Mouse (Mus musculus) right cerebral cortex, postnatal 4 days (tissue): ENCODE results near the gene Papss2.

ENCODE experiments used
- DNase-seq: peaks from one replicate; pipeline ENCODE4 v3.0.0-alpha.2; 2022

Gene Papss2

DNA sequence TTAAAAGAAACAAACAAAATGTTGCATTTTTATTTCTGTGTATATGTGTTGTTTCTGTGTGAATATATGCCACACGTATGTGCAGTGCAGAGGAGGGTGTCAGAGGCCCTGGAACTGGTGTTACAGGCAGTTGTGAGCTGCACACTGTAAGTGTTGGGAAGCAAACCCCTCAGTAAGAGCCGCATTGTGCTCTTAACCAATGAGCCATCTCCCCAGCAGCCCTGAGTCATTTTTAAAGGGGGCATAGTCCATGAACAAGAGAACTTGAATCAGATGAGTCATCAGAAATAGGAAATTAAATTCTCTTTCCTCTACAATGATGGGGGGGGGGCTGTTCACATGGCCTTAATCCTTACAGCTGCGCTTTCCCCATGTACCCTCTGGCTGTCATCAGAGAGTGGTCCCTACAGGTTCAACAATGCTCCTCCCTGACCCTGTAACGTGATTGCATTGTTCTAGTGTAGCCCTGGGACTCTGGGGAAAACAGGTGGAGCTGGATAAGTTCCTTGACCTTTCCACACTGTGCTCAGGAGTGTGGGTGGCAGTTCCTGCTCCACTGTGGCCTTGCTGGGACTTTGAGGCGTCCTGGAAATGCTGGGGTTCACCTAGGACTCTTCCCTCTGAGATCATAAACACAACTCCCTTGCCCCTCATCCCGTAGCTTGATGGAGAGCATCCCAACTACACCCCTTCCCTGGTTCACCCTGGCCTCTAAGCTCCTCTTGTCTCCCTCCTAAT is 5.6 kb downstream of the Papss2 start:
- no peak for DNase-seq

DNA sequence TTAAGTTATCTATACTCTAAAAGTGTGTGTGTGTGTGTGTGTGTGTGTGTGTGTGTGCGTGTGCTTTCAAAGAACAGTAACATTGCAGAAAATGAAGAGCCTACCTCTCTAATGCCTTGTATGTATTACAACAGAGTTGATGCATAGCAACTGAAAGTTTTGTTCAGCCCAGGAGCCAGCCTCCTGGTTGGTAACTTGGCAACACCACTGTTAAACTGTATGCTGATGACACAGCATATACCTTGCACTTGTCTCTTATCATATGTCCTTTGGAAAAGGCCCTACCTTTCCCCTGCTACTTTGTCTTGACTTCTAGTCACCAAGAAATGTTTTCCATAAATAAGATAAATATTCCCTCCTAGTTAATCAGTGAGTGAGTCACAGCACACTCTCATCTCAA is 7.9 kb downstream of the Papss2 start:
- no peak for DNase-seq

DNA sequence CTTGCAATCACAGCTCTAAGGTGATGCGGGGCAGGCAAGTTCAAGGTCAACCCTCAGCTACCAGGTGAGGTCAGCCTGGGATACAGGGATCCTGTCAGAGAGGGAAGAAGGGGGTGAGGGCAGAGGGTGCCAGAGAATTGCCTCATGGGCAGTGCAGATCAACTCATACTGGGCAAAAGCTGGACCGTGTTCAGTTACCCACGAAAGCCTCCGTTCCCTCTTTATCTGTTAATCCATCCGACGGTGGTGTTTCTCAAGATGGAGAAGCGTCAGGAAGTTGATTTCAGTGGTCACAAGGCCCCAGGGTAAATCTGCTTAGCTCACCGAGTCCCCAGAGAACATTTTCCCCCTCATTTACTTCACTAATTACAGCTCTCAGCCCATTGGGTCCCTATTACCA is 8.5 kb downstream of the Papss2 start:
- DNase-seq: no peak

GRCm38 (mm10) chr19:32604563-32605252 is 9.1 kb downstream of the Papss2 start:
- DNase-seq: no peak

DNA sequence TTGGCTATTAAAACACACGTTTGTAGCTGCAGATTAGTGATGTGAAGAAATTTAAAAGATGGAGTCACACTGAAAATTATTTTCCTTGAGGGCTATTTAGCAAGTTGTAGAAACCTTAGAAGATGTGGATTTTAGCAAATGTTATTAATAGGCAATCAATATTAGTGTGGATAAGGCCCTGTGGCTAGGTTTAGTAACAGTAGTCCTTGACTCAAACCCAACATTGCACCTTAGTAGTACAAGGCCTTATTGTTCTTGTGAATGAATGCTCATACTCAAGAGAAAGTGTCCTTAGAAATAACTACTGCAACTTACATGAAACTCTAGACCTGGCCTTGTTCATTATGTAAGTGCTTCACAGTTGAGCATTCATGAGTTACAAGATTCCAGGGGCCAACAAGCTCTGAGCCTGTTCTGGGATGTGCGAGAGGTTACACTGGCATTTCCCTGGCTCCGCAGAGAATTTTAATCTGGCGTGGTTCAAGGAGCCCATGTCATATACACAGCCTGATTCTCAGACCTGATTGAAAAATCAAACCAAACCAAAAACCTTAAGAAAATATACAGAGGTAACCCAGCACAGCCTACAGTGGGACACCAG is 10.7 kb downstream of the Papss2 start:
- no peak for DNase-seq

DNA sequence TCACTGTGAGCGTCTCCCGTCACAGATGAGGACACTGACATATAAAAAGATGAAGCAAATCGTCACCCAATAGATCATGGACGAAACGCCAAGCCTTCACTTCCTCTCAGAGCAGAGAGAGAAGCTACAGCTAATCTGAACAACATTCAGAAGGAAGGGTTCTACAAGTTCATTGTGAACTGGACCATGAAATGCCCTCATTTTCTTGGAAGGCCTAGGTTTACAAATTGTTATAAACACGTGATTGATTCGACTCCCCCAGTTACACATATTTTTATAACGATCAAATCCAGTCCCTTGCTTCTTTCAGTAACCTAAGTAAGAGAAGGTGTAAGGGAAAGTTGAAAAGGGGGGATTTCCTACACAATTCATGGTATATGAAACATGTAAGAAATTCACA is 11.4 kb downstream of the Papss2 start:
- DNase-seq: no peak

DNA sequence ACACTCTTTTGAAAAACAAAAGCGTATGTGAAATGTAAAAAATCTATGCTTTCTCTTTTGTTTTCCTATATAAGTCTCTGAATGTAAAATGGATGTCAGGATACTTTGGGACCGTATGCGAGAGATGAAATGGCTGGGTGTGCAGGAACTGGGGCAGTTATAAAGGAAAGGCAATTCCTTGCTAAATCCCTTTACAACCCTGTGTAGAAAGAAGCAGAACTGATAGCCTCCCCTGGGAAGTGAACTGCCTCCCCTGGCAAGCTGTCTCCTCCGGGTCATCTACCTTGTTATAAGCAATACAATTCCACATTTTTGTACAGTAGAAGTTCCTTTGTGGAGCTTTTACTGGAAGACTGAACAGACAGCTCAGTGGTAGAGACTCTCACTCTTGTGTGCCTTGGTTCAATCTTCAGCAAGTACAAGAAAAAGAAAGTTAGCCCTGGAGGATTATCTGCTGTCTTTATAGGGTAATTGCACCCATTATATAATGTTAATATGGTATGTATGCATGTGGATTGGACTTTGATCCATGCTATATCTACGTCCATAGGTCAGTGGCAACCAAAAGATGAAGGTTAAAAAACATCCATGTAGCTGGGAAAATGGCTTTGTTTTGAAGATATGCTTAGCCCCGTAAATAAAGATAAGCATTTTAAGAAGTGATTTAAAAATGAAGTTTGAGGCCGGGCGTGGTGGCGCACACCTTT is 15.9 kb downstream of the Papss2 start:
- DNase-seq: no peak

GRCm38 (mm10) chr19:32614046-32614771 is 18.6 kb downstream of the Papss2 start:
- no peak for DNase-seq

DNA sequence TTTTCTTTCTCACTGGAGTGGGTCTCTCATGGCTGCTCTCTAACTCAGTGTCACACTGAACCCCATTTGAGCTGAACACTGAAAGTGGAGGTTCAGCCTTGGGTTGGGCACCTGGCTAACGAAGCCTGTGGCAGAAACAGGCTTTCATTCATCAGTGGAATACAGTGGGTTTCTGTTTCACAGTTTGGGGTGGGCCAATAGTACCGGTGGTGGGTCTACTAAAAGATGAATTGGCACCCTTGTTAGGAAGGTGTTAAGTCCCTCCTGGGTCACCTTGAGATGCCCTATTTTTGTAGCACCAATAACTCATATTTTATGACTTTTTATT is 19.1 kb downstream of the Papss2 start:
- no peak for DNase-seq

GRCm38 (mm10) chr19:32616646-32617045 is 21.1 kb downstream of the Papss2 start:
- no peak for DNase-seq

- DNase-seq: no peak
Measured at GRCm38 (mm10) chr19:32619739-32620138, 24.1 kb downstream of the Papss2 start.

- no peak for DNase-seq
Measured at GRCm38 (mm10) chr19:32620859-32621445, 25.4 kb downstream of the Papss2 start.

DNA sequence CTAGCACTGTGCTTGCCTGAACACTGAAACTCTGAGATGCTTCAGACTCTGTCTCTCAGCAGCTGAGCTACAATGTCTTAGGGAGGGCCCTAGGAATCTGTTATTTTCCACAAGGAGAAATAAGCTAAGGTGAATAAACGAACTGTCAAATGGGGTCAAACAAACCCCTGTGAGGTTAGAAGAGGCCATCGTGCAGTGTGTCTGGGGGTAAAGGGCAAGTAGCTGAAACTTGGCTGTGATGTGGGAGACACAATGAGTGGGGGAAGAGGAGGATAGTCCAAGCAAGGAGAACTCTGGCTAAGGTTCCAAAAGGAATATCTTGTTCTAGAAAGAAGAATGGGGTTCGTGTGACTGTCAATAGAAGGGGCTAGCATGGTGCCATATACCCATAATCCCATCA is 26.6 kb downstream of the Papss2 start:
- DNase-seq: no peak

DNA sequence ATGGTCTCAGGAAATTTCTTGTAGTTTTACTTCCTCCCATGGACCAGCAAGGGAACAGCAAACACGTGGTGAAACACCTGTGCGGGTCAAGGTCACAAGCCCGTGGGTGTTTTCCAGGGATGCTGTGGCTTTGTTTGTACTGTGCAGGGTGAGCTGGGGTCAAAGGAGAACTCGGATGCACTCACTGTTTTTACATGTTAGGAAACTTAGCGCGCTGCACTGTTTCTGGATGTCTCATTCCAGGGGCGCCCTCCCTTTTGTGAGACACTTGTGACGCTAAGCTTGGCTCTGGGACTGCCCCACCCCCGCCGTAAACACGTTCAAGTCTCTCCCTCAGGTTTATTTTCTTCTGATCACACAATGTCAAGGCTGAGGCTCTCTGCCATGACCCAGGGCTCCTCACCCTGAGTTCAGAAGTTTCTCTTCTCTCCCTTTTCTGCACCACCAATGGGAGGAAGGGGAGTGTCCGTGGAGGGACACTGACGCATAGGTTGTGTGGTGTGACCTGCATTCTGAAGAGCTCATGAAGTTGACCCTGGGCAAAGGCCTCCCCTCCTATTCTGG is 31.3 kb downstream of the Papss2 start:
- no peak for DNase-seq

DNA sequence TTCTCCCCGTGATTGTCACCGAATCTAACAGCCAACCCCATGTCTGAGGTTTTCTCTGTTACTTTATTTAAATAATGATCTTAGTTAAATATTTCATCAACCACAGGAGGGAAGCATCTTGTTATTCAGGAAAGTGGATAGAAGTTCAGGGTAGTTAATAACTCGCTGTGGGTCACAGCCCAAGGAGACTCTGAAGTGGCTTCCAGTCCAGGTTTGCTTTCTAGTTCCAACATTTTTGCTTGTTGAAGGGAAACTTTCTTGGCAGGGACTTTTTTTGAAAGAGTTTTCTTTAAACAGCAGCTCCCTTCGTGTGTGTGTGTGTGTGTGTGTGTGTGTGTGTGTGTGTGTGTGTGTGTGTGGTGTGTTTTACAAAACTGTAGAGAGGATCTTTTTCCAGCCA is 32.0 kb downstream of the Papss2 start:
- DNase-seq: no peak

DNA sequence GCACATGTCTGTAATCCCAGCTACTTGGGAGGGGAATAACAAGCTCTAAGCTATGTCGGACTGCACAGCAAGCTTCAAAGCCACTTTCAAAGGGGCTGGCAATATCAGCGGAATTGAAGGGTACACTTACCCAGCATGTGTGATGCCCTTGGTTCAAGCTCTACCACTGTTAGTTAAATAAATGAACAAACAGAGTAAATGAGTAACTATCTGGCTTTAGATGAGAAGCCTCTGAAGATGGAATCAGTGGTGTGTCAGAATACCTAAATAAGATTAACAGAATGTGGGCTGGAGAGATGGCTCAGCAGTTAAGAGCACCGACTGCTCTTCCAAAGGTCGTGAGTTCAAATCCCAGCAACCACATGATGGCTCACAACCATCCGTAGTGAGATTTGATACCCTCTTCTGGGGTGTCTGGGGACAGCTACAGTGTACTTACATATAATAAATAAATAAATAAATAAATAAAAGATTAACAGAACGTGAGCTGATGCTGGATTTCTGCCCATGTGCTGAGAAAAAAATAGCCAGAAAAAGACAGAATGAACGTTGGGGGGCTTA is 33.1 kb downstream of the Papss2 start:
- no peak for DNase-seq

DNA sequence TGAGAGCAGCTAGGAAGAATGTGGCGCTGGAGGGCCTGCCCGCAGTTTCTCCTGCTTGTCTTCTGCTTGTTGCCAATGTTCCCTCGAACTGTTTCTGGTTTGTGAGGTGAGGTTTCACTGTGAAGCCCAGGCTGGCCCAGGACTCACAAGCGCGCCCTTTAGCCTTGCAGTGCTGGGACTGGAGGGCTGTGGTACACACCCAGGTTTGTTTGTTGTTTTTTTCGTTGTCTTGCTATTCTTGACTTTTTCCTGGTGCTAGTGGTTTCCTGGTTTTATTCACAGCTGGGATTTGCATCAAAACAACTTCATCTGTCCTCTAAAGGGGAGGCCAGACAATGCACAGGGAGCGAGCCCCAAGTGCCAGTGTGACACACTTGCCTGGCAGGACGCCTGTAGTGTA is 39.3 kb downstream of the Papss2 start:
- DNase-seq: no peak

GRCm38 (mm10) chr19:32637357-32638275 is 42.0 kb downstream of the Papss2 start:
- DNase-seq: no peak

DNA sequence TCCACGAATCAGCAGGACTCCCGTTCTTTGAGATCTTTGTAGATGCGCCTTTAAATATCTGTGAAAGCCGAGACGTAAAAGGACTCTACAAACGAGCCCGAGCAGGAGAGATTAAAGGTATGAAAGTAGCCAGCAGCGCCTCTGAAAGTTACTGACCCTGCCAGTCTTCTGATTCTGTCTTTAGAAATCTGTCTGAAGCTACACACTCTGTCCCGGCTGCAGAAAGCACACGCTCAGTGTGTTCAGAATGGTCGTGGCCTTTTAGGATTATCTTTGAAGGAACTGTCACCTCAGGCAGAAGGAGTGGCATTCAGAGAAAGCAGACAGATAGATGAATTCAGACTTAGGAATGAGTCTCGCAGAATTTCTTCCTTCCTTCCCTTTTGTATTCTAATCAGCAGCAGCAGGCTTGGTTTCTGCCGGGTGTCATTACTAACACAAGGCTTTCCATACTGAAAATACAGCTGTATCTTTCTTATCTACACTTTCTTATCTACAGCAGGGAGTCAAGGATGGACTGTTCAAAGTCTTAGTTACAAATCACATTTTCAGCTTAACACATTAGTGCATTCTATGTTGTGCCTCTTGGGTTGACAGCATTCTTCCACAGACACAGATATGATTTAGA is 42.8 kb downstream of the Papss2 start:
- no peak for DNase-seq

- no peak for DNase-seq
Measured at GRCm38 (mm10) chr19:32641535-32641934, 45.9 kb downstream of the Papss2 start.
